Mouse (Mus musculus) left cerebral cortex, adult 18-20 months (tissue): ENCODE results near the gene Acta1. TPM values are rescaled to one million over a fixed set of nuclear protein-coding genes. Genes with fewer than 3 reads are reported as not detected.

Source experiments
- DNase-seq, 2 experiments: peaks; one replicate each; pipeline ENCODE4 v3.0.0; 2021 to 2022; ENCODE audit warnings: low spot score in 2 of 2, mixed read lengths in 1 of 2
- total RNA-seq, 2 experiments: library from RNA; stranded (reverse); gene quantifications; 2 replicates each; pipeline ENCODE4 v1.2.3; 2021

Gene Acta1
- total RNA-seq, 2 experiments from 2014 or later = 10.2 to 11.9 TPM

DNA sequence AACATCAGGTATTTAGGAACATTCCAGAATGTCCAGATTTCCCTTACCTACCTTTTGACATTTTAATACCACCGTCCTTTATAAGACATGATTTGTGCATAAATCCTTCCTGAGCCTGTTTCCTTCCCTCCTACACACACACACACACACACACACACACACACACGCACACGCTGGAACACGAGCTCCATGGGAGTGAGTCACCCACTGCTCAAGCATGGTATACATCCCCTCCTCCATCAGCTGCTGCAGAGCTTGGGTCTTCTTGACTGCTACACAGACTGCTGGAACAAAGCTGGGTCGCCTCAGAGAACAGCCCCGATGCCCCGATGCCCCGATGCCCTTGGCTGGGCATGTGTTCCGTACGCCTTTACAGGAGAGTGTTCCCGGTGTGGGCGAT, 48.0 kb downstream of the Acta1 start:
- DNase-seq = peak; percentile 65 to 67

DNA sequence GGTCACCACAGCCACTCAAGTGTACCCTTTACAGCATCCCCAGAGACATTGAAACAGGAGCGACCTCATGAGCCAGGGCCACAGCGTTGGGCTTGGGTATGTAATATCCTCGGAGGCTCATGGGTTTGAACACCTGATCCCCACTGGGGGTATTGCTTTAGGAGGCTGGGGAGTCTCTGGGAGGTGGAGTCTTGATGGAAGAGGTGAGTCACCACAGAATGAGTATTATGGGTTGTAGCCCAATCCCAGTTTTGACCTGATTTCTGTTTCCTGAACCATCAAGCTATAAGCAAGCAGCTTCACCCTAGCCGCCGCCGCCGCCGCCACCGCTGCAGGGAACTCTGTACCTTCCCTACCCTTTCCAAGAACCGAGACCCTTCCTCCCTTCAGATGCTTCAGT, 48.6 kb downstream of the Acta1 start:
- no peak for DNase-seq

DNA sequence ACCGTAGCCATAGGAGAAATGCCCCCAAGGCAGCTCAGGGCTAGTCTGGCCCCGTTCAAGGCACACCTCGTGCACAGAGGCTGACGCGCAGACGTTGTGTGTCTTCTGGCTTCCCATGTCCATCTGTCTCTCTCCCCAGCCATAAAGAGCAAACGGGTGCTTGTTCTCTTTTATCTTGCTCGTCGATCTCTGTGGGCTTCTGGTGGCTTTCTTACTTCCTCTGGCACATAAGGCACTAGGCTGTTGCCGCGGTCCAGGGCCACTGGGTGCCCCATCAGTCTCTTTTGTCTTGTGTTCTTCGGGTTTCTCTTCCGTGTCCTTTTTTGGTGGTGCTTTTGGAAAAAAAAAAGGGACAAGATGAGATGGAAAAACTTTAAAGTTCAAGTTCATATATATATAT, 49.4 kb downstream of the Acta1 start:
- no peak for DNase-seq

- DNase-seq = no peak
Observed at GRCm38 (mm10) chr8:123844341-123844740, 50.2 kb downstream of the Acta1 start.

DNA sequence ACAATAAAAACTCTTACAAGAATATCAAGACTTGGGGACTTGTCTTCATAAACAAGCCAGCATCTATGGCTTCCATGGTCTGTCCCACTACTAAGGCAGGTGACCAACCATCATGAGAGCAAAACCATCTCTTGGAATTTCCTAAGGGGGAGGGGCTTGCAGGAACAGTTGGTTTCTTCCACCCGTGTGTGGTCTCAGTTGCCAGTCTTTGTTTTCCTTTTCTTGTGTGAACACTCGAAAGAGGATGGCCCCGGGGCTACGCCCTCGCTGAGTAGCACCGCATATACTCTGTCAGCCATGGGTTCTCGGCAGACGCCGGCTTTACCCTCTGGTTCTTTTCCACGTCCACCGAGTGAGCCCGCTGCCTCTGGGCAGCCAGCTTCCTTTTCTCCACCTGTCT, 52.5 kb downstream of the Acta1 start:
- no peak for DNase-seq

Other genes starting within 250 kb of the Acta1 start
- gene Rhou, start 240.8 kb downstream of the Acta1 start, total RNA-seq = 10 to 100 TPM; 37.7 to 43.3 TPM
- 10 to 100 TPM; 45.1 to 50.6 TPM for gene Rab4a, start 88.8 kb downstream of the Acta1 start, total RNA-seq
- 10 to 100 TPM; 62.6 to 74.7 TPM for gene Ccsap, start 34.5 kb downstream of the Acta1 start, total RNA-seq
- 10 to 100 TPM; 21.7 to 23.5 TPM for gene Nup133, start 54.5 kb upstream of the Acta1 start, total RNA-seq
- 10 to 100 TPM; 17.3 to 20.1 TPM for gene Abcb10, start 88.4 kb upstream of the Acta1 start, total RNA-seq
- 10 to 100 TPM; 21.2 to 23.9 TPM for gene Taf5l, start 126.6 kb upstream of the Acta1 start, total RNA-seq
- 10 to 100 TPM; 12.1 to 12.9 TPM for gene Urb2, start 126.8 kb upstream of the Acta1 start, total RNA-seq